Mouse (Mus musculus) heart, postnatal 0 days (tissue): ENCODE measurements around the gene Shq1.

Experiments used
- CTCF ChIP-seq: IDR thresholded peaks from 2 replicates; pipeline ENCODE4 v1.5.1; 2016; ENCODE audit warnings: antibody characterized with exemption, control low read depth, low read depth
- EP300 ChIP-seq: IDR thresholded peaks from 2 replicates; pipeline ENCODE4 v1.6.1; 2016; ENCODE audit warnings: antibody characterized with exemption, low read depth

- TF ChIP-seq CTCF (no peak), EP300 (no peak)
Measured at GRCm38 (mm10) chr6:100642786-100643185, 28.2 kb downstream of the Shq1 start.
